Mouse (Mus musculus): ENCODE measurements around the gene Btrc.

GRCm38 (mm10) chr19:45437175-45437574, 73.6 kb downstream of the Btrc start:
- TF ChIP-seq CTCF (IDR thresholded peaks at IDR 0.05; ENCODE audit: borderline replicate concordance, insufficient read depth, low read depth, low read length) = no peak
- no peak for TF ChIP-seq POLR2A (IDR thresholded peaks at IDR 0.05; ENCODE audit: borderline replicate concordance, insufficient read depth, low read length)

All from cerebellum, adult 2 months (tissue).